Mouse (Mus musculus) forebrain, embryonic 12.5 days (tissue): Measurements from ENCODE around the gene 2010111I01Rik. TPM values are rescaled to one million over a fixed set of nuclear protein-coding genes. Genes with fewer than 3 reads are reported as not detected.
A peak's percentile ranks its signal among the peaks of the same experiment; 100 is the strongest.

Source experiments
- ATAC-seq: fragments of 200-750 bp; cut with Nextera tagmentation; 2 replicates; pipeline ENCODE4 v1.8.0; 2017; ENCODE audit warnings: moderate TSS enrichment; ENCODE audit not compliant: low FRiP score
- H3K27ac ChIP-seq: fragments of 300-500 bp; sonication (generic); 2 replicates; pipeline ENCODE4 v1.5.1; 2016; ENCODE audit warnings: mild to moderate bottlenecking
- H3K27me3 ChIP-seq: fragments of 300-500 bp; sonication (generic); 2 replicates; pipeline ENCODE4 v1.6.1; 2016; ENCODE audit warnings: mild to moderate bottlenecking
- H3K36me3 ChIP-seq: fragments of 300-500 bp; sonication (generic); replicated peaks from 2 replicates; pipeline ENCODE4 v1.6.1; 2016; ENCODE audit warnings: mild to moderate bottlenecking
- H3K4me1 ChIP-seq: fragments of 300-500 bp; sonication (generic); 2 replicates; pipeline ENCODE4 v1.6.1; 2016
- H3K4me2 ChIP-seq: fragments of 300-500 bp; sonication (generic); 2 replicates; pipeline ENCODE4 v1.6.1; 2016; ENCODE audit warnings: mild to moderate bottlenecking, moderate library complexity
- H3K4me3 ChIP-seq: fragments of 300-500 bp; sonication (generic); replicated peaks from 2 replicates; pipeline ENCODE4 v1.5.1; 2016; ENCODE audit warnings: mild to moderate bottlenecking
- H3K9ac ChIP-seq: fragments of 300-500 bp; sonication (generic); 2 replicates; pipeline ENCODE4 v1.6.1; 2016; ENCODE audit warnings: mild to moderate bottlenecking
- H3K9me3 ChIP-seq: fragments of 300-500 bp; sonication (generic); 2 replicates; pipeline ENCODE4 v1.6.1; 2016
- whole genome bisulfite sequencing: fragments of 180-500 bp; shearing (Covaris S2); methylation state at CpG from one replicate; pipeline ENCODE4 v1.1.7; 2016; 5-methylcytosine and 5-hydroxymethylcytosine counted together
- polyA plus RNA-seq: library from polyadenylated mRNA; unstranded; fragments of >200 nt; fragmentation: Nextera tagmentation; extraction: Ambion mirVana; gene quantifications from 2 replicates; pipeline ENCODE4 v1.2.1, GENCODE M21; 2016

Gene 2010111I01Rik
- polyA plus RNA-seq, 1 experiment from 2014 or later, result 34.3 TPM

DNA sequence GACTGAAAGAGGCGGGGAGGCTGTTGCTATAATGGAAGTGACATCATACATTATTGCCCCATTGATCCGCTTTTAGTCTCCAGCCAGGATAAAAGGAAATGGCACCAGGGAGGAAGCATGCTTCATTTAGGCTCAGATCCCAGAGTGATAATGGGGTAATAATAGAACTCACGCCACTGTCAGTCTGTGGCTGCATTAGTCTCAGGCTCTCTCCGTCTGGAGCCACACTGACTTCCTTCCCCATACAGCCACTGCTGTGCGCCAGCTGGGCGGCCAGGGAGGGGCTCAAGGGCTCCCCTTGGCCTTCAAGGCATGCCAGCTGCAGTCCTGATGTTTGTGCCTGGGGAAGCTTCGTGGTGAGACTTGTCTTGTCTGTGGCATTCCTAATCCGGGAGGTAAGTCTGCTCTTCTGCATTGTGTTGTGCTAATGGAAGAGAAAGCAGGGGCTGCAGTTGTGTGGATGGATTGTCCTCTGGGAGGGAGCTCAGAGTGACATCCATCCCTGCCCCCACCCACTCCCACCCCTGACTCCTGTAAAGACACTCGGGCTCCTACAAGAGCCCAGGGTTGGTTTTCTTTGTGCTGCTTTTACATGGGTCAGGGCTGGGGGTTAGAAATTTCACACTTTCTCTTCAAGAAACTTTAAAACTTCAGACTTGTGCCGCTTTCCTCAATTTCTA is 314.2 kb downstream of the 2010111I01Rik start:
- H3K4me2 ChIP-seq, result peak overlapping the region; percentile 19
- H3K9me3 ChIP-seq, result no peaks in the 10 kb centered on the region
- H3K27me3 ChIP-seq, result peaks cover 15% of the 10 kb centered on the region; the same call in 1 of the 2 replicates
- peak overlapping the region; percentile 54; the same call in 1 of the 2 replicates for H3K27ac ChIP-seq
- ATAC-seq, result peak; percentile 71
- H3K36me3 ChIP-seq, result peaks cover 8% of the 10 kb centered on the region; the same call in 1 of the 2 replicates
- WGBS, result 14% methylated on average over 10 of the region's 10 CpGs
- H3K4me3 ChIP-seq, result 0 out of 2 replicates have a peak overlapping the region, but pooled peaks have one; percentile 4
- H3K9ac ChIP-seq, result no peak overlapping the region
- H3K4me1 ChIP-seq, result peaks cover 33% of the 10 kb centered on the region

DNA sequence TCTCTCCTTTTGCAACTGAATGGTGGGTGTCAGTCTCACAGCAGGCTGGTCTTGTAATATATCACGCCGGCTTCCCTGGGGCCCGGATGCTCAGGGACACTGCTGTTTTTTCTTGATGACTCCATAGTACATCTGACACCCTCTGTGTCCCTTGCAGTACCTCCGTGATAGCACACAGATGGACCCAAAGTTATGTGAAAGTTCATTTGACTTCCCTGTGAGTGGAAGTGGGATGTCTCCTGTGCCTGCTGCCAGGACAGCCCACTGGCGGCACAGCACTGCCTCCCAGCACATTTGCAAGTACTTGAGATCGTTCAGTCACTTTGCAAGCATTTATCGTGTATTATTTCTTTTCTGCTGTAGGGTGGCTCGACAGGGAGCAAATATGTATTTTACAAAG is 315.1 kb downstream of the 2010111I01Rik start:
- H3K4me1 ChIP-seq, result peaks cover 30% of the 10 kb centered on the region
- H3K27ac ChIP-seq, result no peak overlapping the region
- 68% methylated on average over 8 of the region's 8 CpGs for WGBS
- peaks cover 13% of the 10 kb centered on the region; the same call in 1 of the 2 replicates for H3K27me3 ChIP-seq
- no peak overlapping the region for H3K4me3 ChIP-seq
- no peaks in the 10 kb centered on the region for H3K9me3 ChIP-seq
- H3K9ac ChIP-seq, result no peak overlapping the region
- no peak overlapping the region for H3K4me2 ChIP-seq
- no peak for ATAC-seq
- peaks cover 8% of the 10 kb centered on the region; the same call in 1 of the 2 replicates for H3K36me3 ChIP-seq

DNA sequence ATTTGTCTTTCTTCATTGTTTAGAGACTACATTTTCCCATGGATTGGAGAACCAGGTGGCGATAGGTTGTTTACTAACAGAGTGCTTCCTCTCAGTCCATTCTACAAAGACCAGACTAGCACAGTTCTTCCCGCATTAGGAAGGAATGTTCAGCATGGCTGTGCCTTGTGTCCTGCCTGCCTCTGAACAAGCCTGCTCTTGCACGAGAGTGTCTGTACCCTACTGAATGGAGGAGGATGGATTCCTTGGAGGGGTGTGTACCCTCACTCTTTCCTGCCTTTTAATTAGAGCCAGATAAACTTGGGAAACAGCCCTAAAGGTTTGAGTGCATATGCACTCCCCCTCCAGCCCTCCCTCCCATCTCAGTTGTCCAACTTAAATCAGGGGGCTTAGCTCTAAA is 315.7 kb downstream of the 2010111I01Rik start:
- no peak for ATAC-seq
- no peaks in the 10 kb centered on the region for H3K9me3 ChIP-seq
- H3K9ac ChIP-seq, result no peak overlapping the region
- peaks cover 13% of the 10 kb centered on the region; the same call in 1 of the 2 replicates for H3K27me3 ChIP-seq
- 45% methylated on average over 3 of the region's 3 CpGs for WGBS
- H3K4me1 ChIP-seq, result peaks cover 30% of the 10 kb centered on the region
- no peak overlapping the region for H3K4me3 ChIP-seq
- H3K27ac ChIP-seq, result no peak overlapping the region
- peaks cover 8% of the 10 kb centered on the region; the same call in 1 of the 2 replicates for H3K36me3 ChIP-seq
- H3K4me2 ChIP-seq, result no peak overlapping the region

DNA sequence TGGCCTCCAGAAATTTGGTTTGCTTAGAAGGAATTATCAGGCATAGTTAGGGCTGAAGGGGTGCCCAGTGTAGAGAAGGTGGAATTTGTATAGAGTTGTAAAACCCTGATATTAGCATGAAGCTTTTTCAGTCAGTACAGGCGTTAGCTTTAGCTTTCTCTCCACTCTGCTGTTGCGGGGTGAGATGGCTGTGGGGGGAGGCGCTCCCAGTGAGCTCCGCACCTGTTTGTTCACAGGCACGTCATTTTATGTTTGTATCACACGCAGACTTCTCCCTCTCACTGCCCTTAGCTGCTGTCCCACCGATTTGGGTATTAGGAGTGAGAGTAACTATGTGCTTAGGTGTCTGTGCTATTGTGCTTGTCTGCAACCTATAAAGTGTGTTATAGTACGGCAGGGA is 316.5 kb downstream of the 2010111I01Rik start:
- H3K36me3 ChIP-seq, result peaks cover 11% of the 10 kb centered on the region
- no peaks in the 10 kb centered on the region for H3K9me3 ChIP-seq
- peaks cover 31% of the 10 kb centered on the region for H3K4me1 ChIP-seq
- 83% methylated on average over 8 of the region's 8 CpGs for WGBS
- H3K9ac ChIP-seq, result no peak overlapping the region
- H3K4me2 ChIP-seq, result no peak overlapping the region
- H3K27me3 ChIP-seq, result peaks cover 13% of the 10 kb centered on the region; the same call in 1 of the 2 replicates
- no peak overlapping the region for H3K27ac ChIP-seq
- no peak overlapping the region for H3K4me3 ChIP-seq
- no peak for ATAC-seq

DNA sequence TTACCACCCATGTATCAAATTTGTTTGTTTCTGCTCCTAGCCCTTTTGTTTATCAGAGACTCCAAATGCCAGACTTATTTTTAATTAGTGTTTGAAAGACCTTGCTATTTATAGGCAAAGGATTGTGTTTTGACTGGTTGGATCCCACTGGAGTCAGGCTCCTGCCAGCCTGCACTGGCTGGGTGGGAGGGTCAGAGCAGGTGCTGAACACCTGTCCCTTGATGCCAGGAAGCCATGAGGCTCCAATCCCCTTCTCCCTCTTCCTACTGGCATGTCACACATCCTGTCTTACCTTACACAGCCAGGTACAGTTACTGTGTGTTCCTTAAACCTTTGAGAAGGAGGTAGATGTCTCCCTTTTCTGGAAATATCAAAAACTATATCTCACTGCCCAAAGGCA is 318.5 kb downstream of the 2010111I01Rik start:
- Histone ChIP-seq H3K9ac (no peak overlapping the region), H3K27ac (no peak overlapping the region), H3K36me3 (peaks cover 14% of the 10 kb centered on the region), H3K27me3 (peaks cover 4% of the 10 kb centered on the region; the same call in 1 of the 2 replicates), H3K9me3 (no peaks in the 10 kb centered on the region), H3K4me1 (peaks cover 29% of the 10 kb centered on the region), H3K4me2 (no peak overlapping the region), H3K4me3 (no peak overlapping the region)
- ATAC-seq, result no peak

DNA sequence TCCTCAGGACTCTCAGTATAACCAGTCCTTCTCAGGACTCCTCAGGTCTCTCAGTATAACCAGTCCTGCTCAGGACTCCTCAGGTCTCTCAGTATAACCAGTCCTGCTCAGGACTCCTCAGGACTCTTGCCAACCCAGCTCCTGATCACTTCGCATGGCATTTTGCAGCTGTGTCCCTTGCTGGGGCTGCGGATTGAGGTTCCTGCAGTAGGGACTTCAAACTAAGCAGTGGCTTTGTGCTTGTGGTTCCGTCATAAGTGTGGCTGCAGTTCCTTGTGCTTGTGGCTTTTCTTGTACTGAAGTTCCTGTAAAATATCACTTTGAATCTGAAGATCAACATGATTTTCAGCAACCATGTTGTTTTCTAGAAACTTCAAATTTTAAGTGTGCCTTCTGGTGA is 320.1 kb downstream of the 2010111I01Rik start:
- 95% methylated on average over 3 of the region's 3 CpGs for WGBS
- no peak for ATAC-seq

DNA sequence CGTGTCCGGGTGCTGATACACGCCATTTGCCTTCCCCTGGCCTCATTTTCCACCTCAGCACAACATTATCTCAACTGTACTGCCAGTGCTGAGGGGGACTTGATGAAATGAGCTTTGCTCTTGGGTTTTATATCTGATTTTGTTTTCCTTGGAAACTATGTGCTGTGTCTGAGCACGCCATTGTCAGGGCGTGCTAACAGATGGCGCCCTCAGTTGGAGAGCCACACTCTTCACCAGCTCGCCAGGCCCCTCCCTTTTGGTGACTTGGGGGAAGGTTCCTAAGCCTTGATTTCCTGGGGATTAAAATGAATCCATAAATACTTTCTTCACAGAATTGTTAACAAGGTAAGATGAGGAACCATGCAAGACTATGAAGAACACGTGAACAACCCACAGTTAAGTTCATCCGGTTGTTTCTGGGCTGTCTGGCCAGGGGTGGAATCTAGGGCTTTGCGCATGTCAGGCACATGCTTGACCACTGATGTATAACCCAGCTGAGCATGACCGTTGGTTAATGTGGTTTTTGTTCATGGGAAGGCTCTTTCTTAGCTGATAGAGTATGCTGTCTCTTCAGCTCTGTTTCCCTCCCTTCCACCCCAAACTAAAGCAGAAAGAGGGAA is 321.9 kb downstream of the 2010111I01Rik start:
- Histone ChIP-seq H3K4me1 (peaks cover 9% of the 10 kb centered on the region), H3K36me3 (peaks cover 14% of the 10 kb centered on the region), H3K9ac (no peak overlapping the region), H3K4me3 (no peak overlapping the region), H3K4me2 (no peak overlapping the region), H3K27me3 (0 out of 2 replicates have a peak, but pooled peaks cover 3% of the 10 kb centered on the region), H3K9me3 (no peaks in the 10 kb centered on the region), H3K27ac (no peak overlapping the region)
- ATAC-seq, result no peak
- WGBS, result 92% methylated on average over 11 of the region's 11 CpGs

More for the DNA sequence above, 320.1 kb downstream of the 2010111I01Rik start:
- H3K9ac ChIP-seq, result no peak overlapping the region
- 0 out of 2 replicates have a peak, but pooled peaks cover 3% of the 10 kb centered on the region for H3K27me3 ChIP-seq
- H3K4me1 ChIP-seq, result peaks cover 19% of the 10 kb centered on the region
- H3K36me3 ChIP-seq, result peaks cover 14% of the 10 kb centered on the region
- H3K27ac ChIP-seq, result no peak overlapping the region
- no peak overlapping the region for H3K4me3 ChIP-seq
- no peak overlapping the region for H3K4me2 ChIP-seq
- no peaks in the 10 kb centered on the region for H3K9me3 ChIP-seq

DNA sequence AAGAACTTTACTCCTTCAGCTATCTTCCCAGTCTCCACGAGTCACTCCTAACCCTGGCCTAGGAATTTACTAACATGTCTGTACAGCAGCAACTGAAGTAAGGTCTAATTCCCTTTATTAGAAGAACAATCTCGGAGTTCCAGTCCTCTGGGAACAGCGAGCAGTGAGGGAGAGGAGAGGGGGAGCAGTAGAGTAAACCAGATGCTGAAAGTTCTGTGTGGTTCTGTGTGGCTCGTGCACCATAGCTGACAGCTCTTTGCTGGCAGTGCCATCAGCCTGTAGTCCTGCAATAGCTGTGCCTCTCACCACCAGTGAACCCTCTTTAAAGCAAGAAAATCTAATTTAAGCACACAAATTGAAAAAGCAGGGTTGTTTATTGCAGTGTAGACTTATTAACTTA is 324.5 kb downstream of the 2010111I01Rik start:
- Histone ChIP-seq H3K4me3 (no peak overlapping the region), H3K9me3 (no peaks in the 10 kb centered on the region), H3K4me1 (peaks cover 18% of the 10 kb centered on the region), H3K9ac (no peak overlapping the region), H3K36me3 (peaks cover 7% of the 10 kb centered on the region), H3K27ac (no peak overlapping the region), H3K4me2 (no peak overlapping the region), H3K27me3 (peaks cover 6% of the 10 kb centered on the region; the same call in 1 of the 2 replicates)
- ATAC-seq, result no peak
- 59% methylated on average over 4 of the region's 4 CpGs for WGBS

DNA sequence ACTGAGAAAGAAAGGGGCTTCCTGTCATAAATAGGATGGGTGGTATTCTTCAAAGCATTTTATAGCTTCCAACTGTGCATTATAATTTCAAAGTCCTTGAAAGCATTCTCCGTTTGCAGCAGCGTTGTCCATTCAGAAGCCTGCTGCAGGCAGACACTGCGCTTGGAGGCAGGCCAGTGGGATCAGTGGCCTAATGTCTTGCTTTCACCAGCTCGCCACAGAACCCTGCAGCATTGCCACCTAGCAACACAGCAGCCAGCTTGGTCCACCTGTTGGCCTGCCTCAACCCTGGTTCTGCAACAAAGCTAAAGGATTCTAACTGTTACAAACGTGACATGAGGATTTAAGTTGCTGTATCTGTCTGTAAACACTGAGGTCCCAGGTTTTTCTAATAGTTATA is 325.0 kb downstream of the 2010111I01Rik start:
- no peak for ATAC-seq
- peaks cover 7% of the 10 kb centered on the region for H3K36me3 ChIP-seq
- peaks cover 6% of the 10 kb centered on the region; the same call in 1 of the 2 replicates for H3K27me3 ChIP-seq
- 66% methylated on average over 5 of the region's 5 CpGs for WGBS
- H3K9me3 ChIP-seq, result no peaks in the 10 kb centered on the region
- no peak overlapping the region for H3K27ac ChIP-seq
- no peak overlapping the region for H3K4me2 ChIP-seq
- peaks cover 23% of the 10 kb centered on the region for H3K4me1 ChIP-seq
- no peak overlapping the region for H3K9ac ChIP-seq
- H3K4me3 ChIP-seq, result no peak overlapping the region

DNA sequence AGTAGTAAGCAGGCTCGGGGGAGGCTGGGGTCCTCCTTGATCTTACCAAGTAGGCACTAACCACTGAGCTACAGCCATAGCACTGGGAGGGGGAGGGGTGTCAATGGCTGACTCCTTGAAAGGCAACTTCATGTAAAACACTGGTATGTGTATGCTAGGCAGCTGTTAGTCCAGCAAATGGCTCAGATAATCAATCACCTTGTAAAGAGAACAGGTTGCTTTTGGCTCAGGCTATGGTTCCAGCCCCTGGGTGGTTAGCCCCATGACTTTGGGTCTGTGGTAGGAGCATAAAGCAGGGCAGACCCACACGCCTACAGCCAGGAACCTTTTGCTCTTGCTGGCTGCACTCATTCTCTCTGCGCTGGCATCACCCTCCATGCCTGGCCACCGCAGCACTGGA is 325.4 kb downstream of the 2010111I01Rik start:
- no peak overlapping the region for H3K27ac ChIP-seq
- H3K9ac ChIP-seq, result no peak overlapping the region
- H3K9me3 ChIP-seq, result no peaks in the 10 kb centered on the region
- H3K4me1 ChIP-seq, result peaks cover 28% of the 10 kb centered on the region
- H3K4me2 ChIP-seq, result no peak overlapping the region
- no peak for ATAC-seq
- H3K36me3 ChIP-seq, result peaks cover 7% of the 10 kb centered on the region
- H3K4me3 ChIP-seq, result no peak overlapping the region
- peaks cover 6% of the 10 kb centered on the region; the same call in 1 of the 2 replicates for H3K27me3 ChIP-seq
- 95% methylated on average over 4 of the region's 4 CpGs for WGBS

DNA sequence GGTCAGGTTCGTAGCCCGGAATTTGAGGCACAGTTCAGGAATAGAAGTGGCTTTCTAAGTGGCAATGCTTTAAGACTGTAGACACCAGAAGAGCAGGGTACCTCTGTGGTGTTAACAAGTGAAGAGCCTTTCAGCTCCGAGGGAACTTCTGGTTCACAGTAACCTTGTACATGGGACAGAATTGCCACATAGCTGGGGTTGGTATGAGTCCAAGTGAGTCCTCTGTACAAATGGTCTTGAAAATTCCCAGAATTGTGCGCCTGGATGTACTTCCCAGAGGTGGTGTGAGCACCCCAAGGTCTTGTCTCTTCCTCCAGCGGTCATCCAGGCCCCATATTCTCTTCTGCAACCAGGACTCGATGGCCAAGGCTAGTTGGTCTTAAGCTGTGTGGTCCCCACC is 326.3 kb downstream of the 2010111I01Rik start:
- no peak overlapping the region for H3K9ac ChIP-seq
- H3K36me3 ChIP-seq, result peaks cover 5% of the 10 kb centered on the region
- no peak overlapping the region for H3K4me3 ChIP-seq
- WGBS, result 92% methylated on average over 6 of the region's 6 CpGs
- H3K4me1 ChIP-seq, result peaks cover 33% of the 10 kb centered on the region
- H3K27ac ChIP-seq, result no peak overlapping the region
- H3K27me3 ChIP-seq, result peaks cover 6% of the 10 kb centered on the region; the same call in 1 of the 2 replicates
- no peak overlapping the region for H3K4me2 ChIP-seq
- no peaks in the 10 kb centered on the region for H3K9me3 ChIP-seq
- no peak for ATAC-seq

DNA sequence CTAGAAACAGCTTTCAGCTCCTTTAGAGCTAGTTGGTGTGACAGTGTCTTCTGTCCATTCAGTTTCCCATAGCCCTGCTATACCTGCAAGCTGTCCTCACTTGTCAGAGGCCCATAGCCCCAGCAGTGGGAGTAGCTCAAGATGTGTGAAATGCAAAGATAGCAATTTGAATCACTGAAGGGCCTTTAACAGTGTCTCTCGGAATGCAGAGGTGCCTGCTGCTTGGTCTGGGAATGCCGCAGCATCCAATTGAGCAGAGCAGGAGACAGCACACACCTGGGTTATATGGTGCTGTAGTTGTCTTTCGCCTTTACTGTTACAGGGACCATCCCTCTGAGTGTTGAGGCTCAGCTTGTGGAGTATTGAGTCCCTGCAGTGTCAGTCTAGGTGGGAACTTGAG is 329.0 kb downstream of the 2010111I01Rik start:
- 62% methylated on average over 3 of the region's 3 CpGs for WGBS
- no peak for ATAC-seq
- peak overlapping the region; percentile 61; the same call in 1 of the 2 replicates for H3K27ac ChIP-seq

More for the DNA sequence above, 329.0 kb downstream of the 2010111I01Rik start:
- H3K4me3 ChIP-seq, result no peak overlapping the region
- H3K9me3 ChIP-seq, result no peaks in the 10 kb centered on the region
- peaks cover 4% of the 10 kb centered on the region; the same call in 1 of the 2 replicates for H3K27me3 ChIP-seq
- peaks cover 12% of the 10 kb centered on the region; the same call in 1 of the 2 replicates for H3K36me3 ChIP-seq
- peaks cover 32% of the 10 kb centered on the region for H3K4me1 ChIP-seq
- no peak overlapping the region for H3K9ac ChIP-seq
- no peak overlapping the region for H3K4me2 ChIP-seq
